Mouse (Mus musculus) MEL (cell line): ENCODE results near the gene Per3. TPM values are rescaled to one million over a fixed set of nuclear protein-coding genes. Genes with fewer than 3 reads are reported as not detected.

ENCODE experiments used
- DNase-seq: peaks from one replicate; pipeline ENCODE4 v3.0.0; 2011; ENCODE audit warnings: low read depth, low spot score
- H3K27ac ChIP-seq: 2 replicates; pipeline ENCODE4 v1.5.1; 2012; ENCODE audit warnings: low read depth, mild to moderate bottlenecking, control low read depth, low read length, moderate library complexity; ENCODE audit not compliant: control insufficient read depth
- H3K27me3 ChIP-seq, 2 experiments: fragments of 150-350 bp in 1 of 2; sonication (generic) in 1 of 2; 2 replicates each; pipeline ENCODE4 v1.6.1; 2012; ENCODE audit warnings: low read length in 2 of 2, mild to moderate bottlenecking in 2 of 2, improper control_type of control experiment in 1 of 2, moderate library complexity in 1 of 2; ENCODE audit not compliant: insufficient read depth in 2 of 2, control insufficient read depth in 1 of 2
- H3K36me3 ChIP-seq, 2 experiments: 2 replicates each; pipeline ENCODE4 v1.6.1; 2012 to 2014; ENCODE audit warnings: low read length in 2 of 2, improper control_type of control experiment in 1 of 2, inconsistent platforms in 1 of 2, mild to moderate bottlenecking in 1 of 2; ENCODE audit not compliant: insufficient read depth in 2 of 2, control insufficient read depth in 1 of 2
- H3K4me1 ChIP-seq, 2 experiments: fragments of 150-350 bp in 1 of 2; sonication (generic) in 1 of 2; 2 replicates each; pipeline ENCODE4 v1.6.1; 2012; ENCODE audit warnings: low read length in 2 of 2, improper control_type of control experiment in 1 of 2, mild to moderate bottlenecking in 1 of 2; ENCODE audit not compliant: insufficient read depth in 2 of 2, control insufficient read depth in 1 of 2
- H3K4me3 ChIP-seq, 2 experiments: fragments of 150-350 bp in 1 of 2; sonication (generic) in 1 of 2; 2 replicates each; pipeline ENCODE4 v1.5.1; 2012; ENCODE audit warnings: low read depth in 2 of 2, low read length in 2 of 2, mild to moderate bottlenecking in 2 of 2, moderate library complexity in 2 of 2, control low read depth in 1 of 2, improper control_type of control experiment in 1 of 2; ENCODE audit not compliant: control insufficient read depth in 1 of 2, insufficient read depth in 1 of 2
- H3K79me2 ChIP-seq: 2 replicates; pipeline ENCODE4 v1.6.1; 2012; ENCODE audit warnings: mild to moderate bottlenecking, low read length, moderate library complexity; ENCODE audit not compliant: control insufficient read depth, poor library complexity, insufficient read depth
- H3K9ac ChIP-seq: 2 replicates; pipeline ENCODE4 v1.6.1; 2012; ENCODE audit warnings: low read depth, mild to moderate bottlenecking, control low read depth, low read length, moderate library complexity; ENCODE audit not compliant: control insufficient read depth, poor library complexity, severe bottlenecking
- H3K9me3 ChIP-seq: fragments of 150-350 bp; sonication (generic); replicated peaks from 2 replicates; pipeline ENCODE4 v1.6.1; 2012; ENCODE audit warnings: mild to moderate bottlenecking, low read length, improper control_type of control experiment, moderate library complexity; ENCODE audit not compliant: insufficient read depth
- CHD1 ChIP-seq: IDR thresholded peaks from 2 replicates; pipeline ENCODE4 v1.6.1; 2012; ENCODE audit warnings: low read depth, mild to moderate bottlenecking, inconsistent platforms, low read length, improper control_type of control experiment
- CHD2 ChIP-seq: IDR thresholded peaks from 2 replicates; pipeline ENCODE4 v1.6.1; 2011; ENCODE audit warnings: low read length, improper control_type of control experiment
- CTCF ChIP-seq, 3 experiments: IDR thresholded peaks in 2 of 3; conservative IDR thresholded peaks in 1 of 3; 2 replicates each; pipeline ENCODE4 v1.5.1; 2011 to 2012; ENCODE audit warnings: low read length in 3 of 3, low read depth in 2 of 3, mild to moderate bottlenecking in 2 of 3, improper control_type of control experiment in 1 of 3, inconsistent platforms in 1 of 3, mixed read lengths in 1 of 3, moderate library complexity in 1 of 3; ENCODE audit not compliant: control insufficient read depth in 1 of 3, insufficient read depth in 1 of 3, poor library complexity in 1 of 3, severe bottlenecking in 1 of 3
- ELF1 ChIP-seq: IDR thresholded peaks from 2 replicates; pipeline ENCODE4 v1.6.1; 2014; ENCODE audit warnings: low read depth, mild to moderate bottlenecking, inconsistent platforms, low read length, improper control_type of control experiment, moderate library complexity
- EP300 ChIP-seq, 2 experiments: IDR thresholded peaks; 2 replicates each; pipeline ENCODE4 v1.6.1; 2011; ENCODE audit warnings: improper control_type of control experiment in 2 of 2, low read length in 2 of 2, low read depth in 1 of 2, mild to moderate bottlenecking in 1 of 2
- ETS1 ChIP-seq: IDR thresholded peaks from 2 replicates; pipeline ENCODE4 v1.6.1; 2012; ENCODE audit warnings: low read depth, mild to moderate bottlenecking, inconsistent platforms, low read length, improper control_type of control experiment, moderate library complexity
- HCFC1 ChIP-seq: IDR thresholded peaks from 2 replicates; pipeline ENCODE4 v1.6.1; 2012; ENCODE audit warnings: low read depth, mild to moderate bottlenecking, inconsistent platforms, low read length, improper control_type of control experiment, moderate library complexity
- JUND ChIP-seq: IDR thresholded peaks from 2 replicates; pipeline ENCODE4 v1.6.1; 2011; ENCODE audit warnings: low read depth, mild to moderate bottlenecking, improper control_type of control experiment, low read length
- KAT2A ChIP-seq: conservative IDR thresholded peaks from 2 replicates; pipeline ENCODE4 v1.6.1; 2012; ENCODE audit warnings: low read depth, low read length, improper control_type of control experiment, inconsistent platforms
- MAZ ChIP-seq: IDR thresholded peaks from 2 replicates; pipeline ENCODE4 v1.6.1; 2012; ENCODE audit warnings: low read depth, mild to moderate bottlenecking, inconsistent platforms, low read length, improper control_type of control experiment
- MXI1 ChIP-seq: IDR thresholded peaks from 2 replicates; pipeline ENCODE4 v1.6.1; 2011; ENCODE audit warnings: mild to moderate bottlenecking, low read depth, low read length, improper control_type of control experiment
- NELFE ChIP-seq: IDR thresholded peaks from 2 replicates; pipeline ENCODE4 v1.6.1; 2011; ENCODE audit warnings: low read depth, low read length, improper control_type of control experiment
- NRF1 ChIP-seq: IDR thresholded peaks from 2 replicates; pipeline ENCODE4 v1.6.1; 2014; ENCODE audit warnings: low read depth, mild to moderate bottlenecking, inconsistent platforms, low read length, improper control_type of control experiment, moderate library complexity; ENCODE audit not compliant: poor library complexity, insufficient read depth, severe bottlenecking
- POLR2A ChIP-seq, 2 experiments: IDR thresholded peaks; 2 replicates each; pipeline ENCODE4 v1.6.1; 2011 to 2012; ENCODE audit warnings: low read length in 2 of 2, mild to moderate bottlenecking in 2 of 2, control low read depth in 1 of 2, improper control_type of control experiment in 1 of 2, low read depth in 1 of 2, moderate library complexity in 1 of 2; ENCODE audit not compliant: control insufficient read depth in 1 of 2, insufficient read depth in 1 of 2, poor library complexity in 1 of 2
- POLR2AphosphoS2 ChIP-seq: IDR thresholded peaks from 2 replicates; pipeline ENCODE4 v1.6.1; 2011; ENCODE audit warnings: low read length, improper control_type of control experiment
- SIN3A ChIP-seq: IDR thresholded peaks from 2 replicates; pipeline ENCODE4 v1.6.1; 2012; ENCODE audit warnings: low read length, improper control_type of control experiment, inconsistent platforms
- TAL1 ChIP-seq: IDR thresholded peaks from 2 replicates; pipeline ENCODE4 v1.6.1; 2012; ENCODE audit warnings: mild to moderate bottlenecking, inconsistent platforms, low read length, moderate library complexity, mixed read lengths
- TCF12 ChIP-seq: IDR thresholded peaks from 2 replicates; pipeline ENCODE4 v1.6.1; 2014; ENCODE audit warnings: low read depth, mild to moderate bottlenecking, inconsistent platforms, low read length, improper control_type of control experiment, moderate library complexity
- UBTF ChIP-seq: IDR thresholded peaks from 2 replicates; pipeline ENCODE4 v1.6.1; 2012; ENCODE audit warnings: low read depth, mild to moderate bottlenecking, inconsistent platforms, low read length, improper control_type of control experiment, moderate library complexity, borderline replicate concordance; ENCODE audit not compliant: insufficient read depth
- USF1 ChIP-seq: IDR thresholded peaks from 2 replicates; pipeline ENCODE4 v1.6.1; 2014; ENCODE audit warnings: low read depth, mild to moderate bottlenecking, inconsistent platforms, low read length, improper control_type of control experiment, moderate library complexity
- polyA plus RNA-seq, 2 experiments: library from polyadenylated mRNA; stranded (reverse) in 1 of 2; unstranded in 1 of 2; fragments of >175 nt in 1 of 2; fragments of >200 nt in 1 of 2; gene quantifications; 2 replicates each; pipeline versions ENCODE4 v1.2.1 to v1.2.4; 2012; ENCODE audit warnings: low replicate concordance in 2 of 2, low read depth in 1 of 2; ENCODE audit not compliant: insufficient read length in 2 of 2, insufficient read depth in 1 of 2, missing spikeins in 1 of 2
- total RNA-seq: library from RNA; depleted of rRNA; stranded (reverse); fragments of 300-350 nt; gene quantifications from 2 replicates; pipeline ENCODE4 v1.2.3, GENCODE M21; 2012

Gene Per3
- total and polyA plus RNA-seq, 3 experiments = 3.1 to 4.5 TPM; not detected in 1

GRCm38 (mm10) chr4:151057347-151058321 is 13.2 kb upstream of the Per3 start, which contains the start of gene Vamp3:
TSS of gene Vamp3 (minus strand) at chr4:151057963.
- Histone ChIP-seq H3K9ac (peak within 1 kb of the TSS; percentile 79), H3K27ac (peak within 1 kb of the TSS; percentile 50), H3K9me3 (no peaks in the 10 kb centered on the region), H3K36me3 (peaks cover 3 to 6% of the 10 kb centered on the region in 2 experiments; a peak in 3 of 4 replicates), H3K4me3 (peak within 1 kb of the TSS; percentile 77 to 88), H3K4me1 (peaks cover 0 to 7% of the 10 kb centered on the region in 2 experiments; a peak in 1 of 4 replicates), H3K27me3 (no peaks in the 10 kb centered on the region), H3K79me2 (peaks cover 19% of the 10 kb centered on the region)
- TF ChIP-seq USF1 (no peak), EP300 (IDR thresholded peaks at IDR 0.05; ENCODE audit: low read depth in 1 of 2, low read length in 2 of 2) (no peak), ELF1 (peak; percentile 83), NRF1 (peak; percentile 73), UBTF (0 out of 2 replicates have a peak, but pooled peaks have one; percentile 7), NELFE (peak; percentile 80), TCF12 (0 out of 2 replicates have a peak, but pooled peaks have one; percentile 21), HCFC1 (peak; percentile 86), POLR2AphosphoS2 (peak; percentile 32; the same call in 1 of the 2 replicates), MAZ (peak; percentile 6; the same call in 1 of the 2 replicates), KAT2A (peak; percentile 7; the same call in 1 of the 2 replicates), MXI1 (peak; percentile 66), TAL1 (no peak), SIN3A (peak; percentile 74), CHD2 (peak; percentile 34; the same call in 1 of the 2 replicates), POLR2A (IDR thresholded peaks at IDR 0.05; ENCODE audit: control insufficient read depth in 1 of 2, insufficient read depth in 1 of 2, low read depth in 1 of 2, low read length in 2 of 2, poor library complexity in 1 of 2) (peak; percentile 54 to 66; a peak in 2 of 4 replicates), ETS1 (no peak), CTCF (IDR thresholded peaks at IDR 0.05 in 2 of 3, conservative IDR thresholded peaks at IDR 0.05 in 1 of 3; ENCODE audit: control insufficient read depth in 1 of 3, insufficient read depth in 1 of 3, low read depth in 2 of 3, low read length in 3 of 3, poor library complexity in 1 of 3, severe bottlenecking in 1 of 3) (0 out of 6 replicates have a peak, but pooled peaks of 1 of the 3 experiments have one; percentile 1)
- peak; percentile 98 for DNase-seq

- peaks cover 0 to 13% of the 10 kb centered on the region in 2 experiments; a peak in 2 of 4 replicates for H3K36me3 ChIP-seq
Measured at GRCm38 (mm10) chr4:151051162-151051561, 6.7 kb upstream of the Per3 start.

More at GRCm38 (mm10) chr4:151051162-151051561, 6.7 kb upstream of the Per3 start:
- H3K27me3 ChIP-seq = no peaks in the 10 kb centered on the region
- TF ChIP-seq JUND = no peak
- TF ChIP-seq CHD1 = no peak
- no peak for TF ChIP-seq POLR2AphosphoS2
- TF ChIP-seq HCFC1 = no peak
- H3K27ac ChIP-seq = no peak overlapping the region
- no peak overlapping the region for H3K4me3 ChIP-seq
- no peak for DNase-seq
- no peak overlapping the region for H3K9ac ChIP-seq
- H3K79me2 ChIP-seq = peaks cover 9% of the 10 kb centered on the region
- H3K9me3 ChIP-seq = no peaks in the 10 kb centered on the region
- H3K4me1 ChIP-seq = no peaks in the 10 kb centered on the region
